In the genomic region with DNA sequence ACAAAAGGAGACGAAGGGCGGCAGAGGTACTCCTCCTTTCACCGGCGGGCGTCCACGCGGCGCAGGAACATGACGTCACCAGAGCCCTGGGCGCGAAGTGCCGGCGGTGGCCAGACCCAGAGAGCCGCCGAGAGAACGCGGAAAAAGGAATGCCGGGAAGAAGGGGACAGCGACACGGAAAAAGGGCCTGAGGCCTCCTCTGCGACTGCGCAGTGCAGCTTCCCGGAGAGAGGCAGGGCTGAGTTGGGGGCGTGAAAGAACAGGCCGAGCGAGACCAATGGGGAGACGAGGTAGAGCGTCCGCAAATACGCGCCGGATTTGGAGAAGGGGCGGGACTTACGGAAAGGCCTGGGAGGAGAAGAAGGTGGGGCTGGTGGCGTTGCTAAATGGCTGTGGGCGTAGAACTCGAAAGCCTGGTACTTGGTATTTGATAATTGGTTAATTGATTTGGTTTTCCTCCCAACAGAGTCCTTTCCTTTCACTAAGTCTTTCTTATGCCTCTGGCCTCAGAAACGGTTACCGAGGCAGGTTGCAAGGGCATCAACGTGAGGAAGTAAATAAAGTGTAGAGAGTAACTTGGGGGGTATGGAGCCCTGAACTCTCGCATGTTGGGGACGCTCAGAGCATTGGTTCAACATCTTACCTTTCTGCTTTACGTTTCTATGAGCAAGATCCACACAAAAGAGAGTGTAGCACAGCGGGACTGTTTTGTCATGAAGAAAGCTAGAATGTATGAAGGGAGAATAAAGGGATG, we compare ENCODE assay signal across 7 mouse cellular contexts. TPM values are rescaled to one million over a fixed set of nuclear protein-coding genes. Genes with fewer than 3 reads are reported as not detected.
A peak's percentile ranks its signal among the peaks of the same experiment; 100 is the strongest.
DNase-seq lines count a peak whose midpoint lies in the region; ATAC-seq lines count a peak whose summit lies in the region.

A gene (minus strand): TSS at position 183 of the 754 bp plus-strand sequence.

- peak within 1 kb of the TSS; percentile 53 for H3K4me2 ChIP-seq in embryonic facial prominence, embryonic 12.5 days (replicated peaks)
- peak within 1 kb of the TSS; percentile 42 for H3K4me2 ChIP-seq in limb, embryonic 11.5 days (ENCODE audit: low read depth, severe bottlenecking)
- peak within 1 kb of the TSS; percentile 56 for H3K4me2 ChIP-seq in midbrain, embryonic 14.5 days (ENCODE audit: low read length)

- WGBS in embryonic facial prominence, embryonic 12.5 days, result 19% methylated on average over 44 of the region's 44 CpGs
- 15% methylated on average over 37 of the region's 44 CpGs for WGBS in limb, embryonic 11.5 days
- 16% methylated on average over 43 of the region's 44 CpGs for WGBS in midbrain, embryonic 14.5 days

- peak; percentile 98 for ATAC-seq in embryonic facial prominence, embryonic 12.5 days (ENCODE audit: insufficient number of reproducible peaks, insufficient read depth, low FRiP score, low TSS enrichment)
- peak; percentile 97 for ATAC-seq in limb, embryonic 11.5 days (ENCODE audit: insufficient number of reproducible peaks, low FRiP score, low TSS enrichment, low read depth)
- ATAC-seq in midbrain, embryonic 14.5 days (ENCODE audit: low FRiP score, low TSS enrichment), result peak; percentile 99

- peak within 1 kb of the TSS; percentile 60 for H3K4me3 ChIP-seq in embryonic facial prominence, embryonic 12.5 days
- peak within 1 kb of the TSS; percentile 65 for H3K4me3 ChIP-seq in limb, embryonic 11.5 days (ENCODE audit: low read depth, low read length)
- H3K4me3 ChIP-seq in midbrain, embryonic 14.5 days (replicated peaks; ENCODE audit: low read depth, low read length), result peak within 1 kb of the TSS; percentile 57

- H3K27ac ChIP-seq in embryonic facial prominence, embryonic 12.5 days, result peak within 1 kb of the TSS; percentile 61; the same call in 1 of the 2 replicates
- H3K27ac ChIP-seq in limb, embryonic 11.5 days (replicated peaks; ENCODE audit: low read depth, low read length), result no peak within 1 kb of the TSS
- H3K27ac ChIP-seq in midbrain, embryonic 14.5 days (replicated peaks; ENCODE audit: low read depth, low read length), result peak within 1 kb of the TSS; percentile 66

- no peaks in the 10 kb centered on the region for H3K4me1 ChIP-seq in embryonic facial prominence, embryonic 12.5 days
- H3K4me1 ChIP-seq in limb, embryonic 11.5 days (ENCODE audit: control insufficient read depth, insufficient read depth, low read length), result no peaks in the 10 kb centered on the region
- peaks cover 4% of the 10 kb centered on the region; the same call in 1 of the 2 replicates for H3K4me1 ChIP-seq in midbrain, embryonic 14.5 days (ENCODE audit: control insufficient read depth, insufficient read depth, low read length)

- no peaks in the 10 kb centered on the region for H3K27me3 ChIP-seq in embryonic facial prominence, embryonic 12.5 days
- H3K27me3 ChIP-seq in limb, embryonic 11.5 days (ENCODE audit: control insufficient read depth, insufficient read depth, low read length), result no peaks in the 10 kb centered on the region
- H3K27me3 ChIP-seq in midbrain, embryonic 14.5 days (ENCODE audit: control insufficient read depth, insufficient read depth, low read length), result no peaks in the 10 kb centered on the region

- no peaks in the 10 kb centered on the region for H3K36me3 ChIP-seq in embryonic facial prominence, embryonic 12.5 days
- no peaks in the 10 kb centered on the region for H3K36me3 ChIP-seq in limb, embryonic 11.5 days (ENCODE audit: control insufficient read depth, insufficient read depth, low read length)
- H3K36me3 ChIP-seq in midbrain, embryonic 14.5 days (ENCODE audit: control insufficient read depth, insufficient read depth, low read length), result no peaks in the 10 kb centered on the region; the same call in 1 of the 2 replicates

- H3K9ac ChIP-seq in embryonic facial prominence, embryonic 12.5 days, result peak within 1 kb of the TSS; percentile 67
- peak within 1 kb of the TSS; percentile 85 for H3K9ac ChIP-seq in limb, embryonic 11.5 days (ENCODE audit: low read length)
- peak within 1 kb of the TSS; percentile 66 for H3K9ac ChIP-seq in midbrain, embryonic 14.5 days (replicated peaks; ENCODE audit: low read length)

- no peaks in the 10 kb centered on the region for H3K9me3 ChIP-seq in embryonic facial prominence, embryonic 12.5 days
- H3K9me3 ChIP-seq in limb, embryonic 11.5 days (ENCODE audit: control insufficient read depth, low read length), result no peaks in the 10 kb centered on the region
- no peaks in the 10 kb centered on the region for H3K9me3 ChIP-seq in midbrain, embryonic 14.5 days (ENCODE audit: control insufficient read depth, low read length)

- DNase-seq in adrenal gland, postnatal 25 days, result peak; percentile 88
- peak; percentile 100 for DNase-seq in heart, adult 11 months
- DNase-seq in kidney, adult 18-20 months, result peak; percentile 89
- DNase-seq in limb, embryonic 11.5 days (ENCODE audit: low spot score), result peak; percentile 88
- DNase-seq in midbrain, embryonic 14.5 days, result peak; percentile 95
- peak; percentile 76 to 84 for DNase-seq in spleen, adult 18-20 months

RNA-seq across cellular contexts. Expression of the gene that starts here (rescaled TPM):
- 28.6 and 31.7 TPM in 2 replicates for total RNA-seq in adrenal gland, postnatal 25 days (2021)
- polyA plus RNA-seq in embryonic facial prominence, embryonic 12.5 days (2016; fragmentation: Nextera tagmentation; extraction: Ambion mirVana), result 28.1 and 29.0 TPM in 2 replicates
- 34.5 and 41.4 TPM in 2 replicates for polyA plus RNA-seq in limb, embryonic 11.5 days (2014; fragmentation: Nextera tagmentation; extraction: Ambion mirVana)
- polyA plus RNA-seq in midbrain, embryonic 14.5 days (2014; fragmentation: Nextera tagmentation; extraction: Ambion mirVana), result 50.4 and 66.9 TPM in 2 replicates
